Mouse (Mus musculus) midbrain, embryonic 14.5 days (tissue): ENCODE data around the gene Parp16. TPM values are rescaled to one million over a fixed set of nuclear protein-coding genes. Genes with fewer than 3 reads are reported as not detected.

Source experiments
- ATAC-seq: fragments of 200-750 bp; cut with Nextera tagmentation; 2 replicates; pipeline ENCODE4 v1.8.0; 2017; ENCODE audit warnings: moderate number of reproducible peaks, moderate library complexity; ENCODE audit not compliant: low FRiP score, low TSS enrichment
- DNase-seq: peaks from one replicate; pipeline ENCODE4 v3.0.0-alpha.2; 2015
- H3K27ac ChIP-seq: fragments of 300-500 bp; sonication (generic); replicated peaks from 2 replicates; pipeline ENCODE4 v1.5.1; 2014; ENCODE audit warnings: mild to moderate bottlenecking, low read depth, low read length, moderate library complexity
- H3K27me3 ChIP-seq: fragments of 300-500 bp; sonication (generic); 2 replicates; pipeline ENCODE4 v1.6.1; 2014; ENCODE audit warnings: low read length, control low read depth, mixed read lengths; ENCODE audit not compliant: control insufficient read depth, insufficient read depth
- H3K36me3 ChIP-seq: fragments of 300-500 bp; sonication (generic); 2 replicates; pipeline ENCODE4 v1.6.1; 2014; ENCODE audit warnings: low read length, control low read depth; ENCODE audit not compliant: control insufficient read depth, insufficient read depth
- H3K4me1 ChIP-seq: fragments of 300-500 bp; sonication (generic); 2 replicates; pipeline ENCODE4 v1.6.1; 2014; ENCODE audit warnings: mild to moderate bottlenecking, antibody characterized with exemption, low read length, control low read depth; ENCODE audit not compliant: control insufficient read depth, insufficient read depth
- H3K4me2 ChIP-seq: fragments of 300-500 bp; sonication (generic); 2 replicates; pipeline ENCODE4 v1.6.1; 2014; ENCODE audit warnings: mild to moderate bottlenecking, low read length, moderate library complexity
- H3K4me3 ChIP-seq: fragments of 300-500 bp; sonication (generic); replicated peaks from 2 replicates; pipeline ENCODE4 v1.5.1; 2014; ENCODE audit warnings: low read depth, low read length
- H3K9ac ChIP-seq: fragments of 300-500 bp; sonication (generic); replicated peaks from 2 replicates; pipeline ENCODE4 v1.6.1; 2014; ENCODE audit warnings: mild to moderate bottlenecking, low read length, moderate library complexity
- H3K9me3 ChIP-seq: fragments of 300-500 bp; sonication (generic); 2 replicates; pipeline ENCODE4 v1.6.1; 2016; ENCODE audit warnings: low read length, control low read depth, mixed read lengths; ENCODE audit not compliant: control insufficient read depth
- WGBS: fragments of 180-500 bp; shearing (Covaris S2); extraction: QIAGEN DNeasy Blood & Tissue Kit; methylation state at CpG from one replicate; pipeline ENCODE4 v1.1.7; 2014; 5-methylcytosine and 5-hydroxymethylcytosine counted together
- polyA plus RNA-seq: library from polyadenylated mRNA; unstranded; fragments of >200 nt; fragmentation: Nextera tagmentation; extraction: Ambion mirVana; gene quantifications from 2 replicates; pipeline ENCODE4 v1.2.1, GENCODE M21; 2014

Gene Parp16
- polyA plus RNA-seq: 5.2 and 6.5 TPM in 2 replicates

- Histone ChIP-seq H3K27me3 (no peaks in the 10 kb centered on the region), H3K9ac (no peak within 1 kb of the TSS), H3K36me3 (no peaks in the 10 kb centered on the region), H3K9me3 (no peaks in the 10 kb centered on the region), H3K4me1 (peaks cover 12% of the 10 kb centered on the region), H3K27ac (peak within 1 kb of the TSS; percentile 77), H3K4me3 (no peak within 1 kb of the TSS), H3K4me2 (0 out of 2 replicates have a peak within 1 kb of the TSS, but pooled peaks have one; percentile 9)
- DNase-seq (no peak), ATAC-seq (no peak)
- 88% methylated on average over 4 of the region's 4 CpGs for WGBS
These were observed at the start of gene Parp16 for GRCm38 (mm10) chr9:65195053-65195452. Parp16 (plus strand) TSS chr9:65195353.

- WGBS: 52% methylated on average over 5 of the region's 5 CpGs
- ATAC-seq (no peak), DNase-seq (no peak)
- H3K9ac ChIP-seq: peak overlapping the region; percentile 26; the same call in 1 of the 2 replicates
- H3K27me3 ChIP-seq: no peaks in the 10 kb centered on the region
- H3K36me3 ChIP-seq: peaks cover 63% of the 10 kb centered on the region
- H3K4me2 ChIP-seq: peak overlapping the region; percentile 22
- no peak overlapping the region for H3K4me3 ChIP-seq
- H3K4me1 ChIP-seq: peaks cover 31% of the 10 kb centered on the region
- H3K9me3 ChIP-seq: no peaks in the 10 kb centered on the region
- H3K27ac ChIP-seq: 0 out of 2 replicates have a peak overlapping the region, but pooled peaks have one; percentile 14
These were observed 49.2 kb upstream of the Parp16 start for GRCm38 (mm10) chr9:65146001-65146400.

- H3K36me3 ChIP-seq: peaks cover 64% of the 10 kb centered on the region
These were observed 46.6 kb upstream of the Parp16 start for GRCm38 (mm10) chr9:65148507-65148906.

GRCm38 (mm10) chr9:65152711-65153330 lies 42.3 kb upstream of the Parp16 start:
- Histone ChIP-seq H3K4me2 (0 out of 2 replicates have a peak overlapping the region, but pooled peaks have one; percentile 12), H3K27ac (peak overlapping the region; percentile 86), H3K4me1 (peaks cover 46% of the 10 kb centered on the region), H3K27me3 (no peaks in the 10 kb centered on the region), H3K9me3 (no peaks in the 10 kb centered on the region), H3K4me3 (no peak overlapping the region), H3K9ac (peak overlapping the region; percentile 34; the same call in 1 of the 2 replicates), H3K36me3 (peaks cover 33% of the 10 kb centered on the region)
- 12% methylated on average over 6 of the region's 6 CpGs for WGBS
- ATAC-seq (peak; percentile 59), DNase-seq (peak; percentile 20)

More at GRCm38 (mm10) chr9:65148507-65148906, 46.6 kb upstream of the Parp16 start:
- H3K4me3 ChIP-seq: no peak overlapping the region
- peaks cover 30% of the 10 kb centered on the region for H3K4me1 ChIP-seq
- no peak overlapping the region for H3K27ac ChIP-seq
- H3K9ac ChIP-seq: no peak overlapping the region
- no peaks in the 10 kb centered on the region for H3K27me3 ChIP-seq
- ATAC-seq (no peak), DNase-seq (no peak)
- H3K4me2 ChIP-seq: no peak overlapping the region
- WGBS: 79% methylated on average over 7 of the region's 7 CpGs
- no peaks in the 10 kb centered on the region for H3K9me3 ChIP-seq

GRCm38 (mm10) chr9:65153331-65153711 lies 41.8 kb upstream of the Parp16 start:
- DNase-seq: peak; percentile 73
- Histone ChIP-seq H3K9me3 (no peaks in the 10 kb centered on the region), H3K4me1 (peaks cover 49% of the 10 kb centered on the region), H3K9ac (peak overlapping the region; percentile 34; the same call in 1 of the 2 replicates), H3K27ac (peak overlapping the region; percentile 86), H3K4me3 (no peak overlapping the region), H3K4me2 (0 out of 2 replicates have a peak overlapping the region, but pooled peaks have one; percentile 12), H3K36me3 (peaks cover 28% of the 10 kb centered on the region), H3K27me3 (no peaks in the 10 kb centered on the region)
- peak; percentile 79 for ATAC-seq
- 0% methylated on average over 5 of the region's 5 CpGs for WGBS

- no peak for DNase-seq
- H3K9me3 ChIP-seq: no peaks in the 10 kb centered on the region
- H3K27ac ChIP-seq: peak overlapping the region; percentile 86; the same call in 1 of the 2 replicates
- H3K4me3 ChIP-seq: no peak overlapping the region
- H3K36me3 ChIP-seq: peaks cover 18% of the 10 kb centered on the region
- H3K4me1 ChIP-seq: peaks cover 54% of the 10 kb centered on the region
- no peaks in the 10 kb centered on the region for H3K27me3 ChIP-seq
- H3K4me2 ChIP-seq: no peak overlapping the region
- WGBS: 77% methylated on average over 9 of the region's 9 CpGs
- 0 out of 2 replicates have a peak overlapping the region, but pooled peaks have one; percentile 6 for H3K9ac ChIP-seq
- ATAC-seq: no peak
These were observed 40.3 kb upstream of the Parp16 start for GRCm38 (mm10) chr9:65154692-65155455.

- peaks cover 69% of the 10 kb centered on the region for H3K4me1 ChIP-seq
- peak overlapping the region; percentile 27; the same call in 1 of the 2 replicates for H3K4me2 ChIP-seq
- peak overlapping the region; percentile 1; the same call in 1 of the 2 replicates for H3K9ac ChIP-seq
- H3K4me3 ChIP-seq: no peak overlapping the region
- ATAC-seq: 0 out of 2 replicates have a peak, but pooled peaks have one; percentile 32
- peak overlapping the region; percentile 33 for H3K27ac ChIP-seq
- H3K27me3 ChIP-seq: no peaks in the 10 kb centered on the region
- 2% methylated on average over 8 of the region's 8 CpGs for WGBS
- peak; percentile 70 for DNase-seq
- peaks cover 7% of the 10 kb centered on the region; the same call in 1 of the 2 replicates for H3K36me3 ChIP-seq
- no peaks in the 10 kb centered on the region for H3K9me3 ChIP-seq
These were observed 38.5 kb upstream of the Parp16 start for GRCm38 (mm10) chr9:65156604-65157003.

GRCm38 (mm10) chr9:65157631-65158030 lies 37.5 kb upstream of the Parp16 start:
- H3K27ac ChIP-seq: no peak overlapping the region
- H3K9me3 ChIP-seq: no peaks in the 10 kb centered on the region
- no peak for DNase-seq
- H3K36me3 ChIP-seq: peaks cover 7% of the 10 kb centered on the region; the same call in 1 of the 2 replicates
- no peak for ATAC-seq
- 39% methylated on average over 6 of the region's 6 CpGs for WGBS
- H3K9ac ChIP-seq: no peak overlapping the region
- no peak overlapping the region for H3K4me3 ChIP-seq
- no peak overlapping the region for H3K4me2 ChIP-seq
- H3K27me3 ChIP-seq: no peaks in the 10 kb centered on the region
- H3K4me1 ChIP-seq: peaks cover 76% of the 10 kb centered on the region
